ENCODE assay signal across 26 mouse cellular contexts in genomic region chr4:64500635-64501395, GRCm38 (mm10).
DNase-seq lines count a peak whose midpoint lies in the region; ATAC-seq and TF ChIP-seq lines count a peak whose summit lies in the region.
"Had no signal": no experiment of that assay in that cellular context is flagged by ENCODE, and none has a peak within 500 bp of the region (broad histone marks: within the 10 kb centered on the region; RNA-seq: fewer than 3 reads in every experiment).

No protein-coding gene starts in this region.

- DNase-seq in forebrain, postnatal 0 days: peak; percentile 1
- peak; percentile 65 for DNase-seq in lung, postnatal 0 days (ENCODE audit: low spot score)
- no peak for DNase-seq in right cerebral cortex, adult 2 months (ENCODE audit: low spot score in 2 of 2)
- DNase-seq in hindbrain, embryonic 14.5 days (ENCODE audit: low spot score): no peak
- DNase-seq: adrenal gland, postnatal 14 days; cerebellum, postnatal 10 days; gastrocnemius, postnatal 14 days; heart, adult 18-20 months; heart, postnatal 10 days; kidney, postnatal 25 days; thymus, adult 2 months had no signal

- no peak overlapping the region for H3K9ac ChIP-seq in forebrain, postnatal 0 days
- H3K9ac ChIP-seq in forebrain, embryonic 13.5 days: no peak overlapping the region
- H3K9ac ChIP-seq in neural tube, embryonic 14.5 days (replicated peaks; ENCODE audit: low read depth, low read length): no peak overlapping the region
- no peak overlapping the region for H3K9ac ChIP-seq in neural tube, embryonic 15.5 days (replicated peaks)
- H3K9ac ChIP-seq in lung, postnatal 0 days (replicated peaks; ENCODE audit: low read depth): no peak overlapping the region
- no peak overlapping the region for H3K9ac ChIP-seq in hindbrain, embryonic 14.5 days
- H3K9ac ChIP-seq: heart, embryonic 12.5 days; liver, embryonic 12.5 days; midbrain, embryonic 15.5 days; neural tube, embryonic 13.5 days had no signal

- 71% methylated on average over 5 of the region's 5 CpGs for WGBS in forebrain, postnatal 0 days
- WGBS in forebrain, embryonic 13.5 days: 82% methylated on average over 5 of the region's 5 CpGs
- 65% methylated on average over 5 of the region's 5 CpGs for WGBS in neural tube, embryonic 14.5 days
- 63% methylated on average over 5 of the region's 5 CpGs for WGBS in neural tube, embryonic 15.5 days
- WGBS in lung, postnatal 0 days: 61% methylated on average over 5 of the region's 5 CpGs
- 80% methylated on average over 5 of the region's 5 CpGs for WGBS in hindbrain, embryonic 14.5 days

- H3K9me3 ChIP-seq in forebrain, postnatal 0 days (ENCODE audit: low read length): no peaks in the 10 kb centered on the region
- no peaks in the 10 kb centered on the region for H3K9me3 ChIP-seq in forebrain, embryonic 13.5 days (replicated peaks)
- no peaks in the 10 kb centered on the region for H3K9me3 ChIP-seq in neural tube, embryonic 14.5 days (ENCODE audit: control insufficient read depth, low read length)
- H3K9me3 ChIP-seq in neural tube, embryonic 15.5 days (replicated peaks): no peaks in the 10 kb centered on the region
- no peaks in the 10 kb centered on the region for H3K9me3 ChIP-seq in lung, postnatal 0 days (ENCODE audit: low read length)
- no peaks in the 10 kb centered on the region for H3K9me3 ChIP-seq in hindbrain, embryonic 14.5 days (ENCODE audit: control insufficient read depth, low read length)
- H3K9me3 ChIP-seq: heart, embryonic 12.5 days; hindbrain, embryonic 10.5 days; liver, embryonic 12.5 days; midbrain, embryonic 15.5 days; neural tube, embryonic 13.5 days had no signal

- H3K4me2 ChIP-seq in forebrain, postnatal 0 days (ENCODE audit: low read depth): no peak overlapping the region
- no peak overlapping the region for H3K4me2 ChIP-seq in forebrain, embryonic 13.5 days
- no peak overlapping the region for H3K4me2 ChIP-seq in neural tube, embryonic 14.5 days (ENCODE audit: low read depth, low read length)
- no peak overlapping the region for H3K4me2 ChIP-seq in neural tube, embryonic 15.5 days
- no peak overlapping the region for H3K4me2 ChIP-seq in lung, postnatal 0 days (replicated peaks; ENCODE audit: low read depth, low read length)
- no peak overlapping the region for H3K4me2 ChIP-seq in hindbrain, embryonic 14.5 days (replicated peaks)
- H3K4me2 ChIP-seq: heart, embryonic 12.5 days; liver, embryonic 12.5 days; midbrain, embryonic 15.5 days; neural tube, embryonic 13.5 days had no signal

- no peak overlapping the region for H3K4me3 ChIP-seq in forebrain, postnatal 0 days (ENCODE audit: low read depth, low read length)
- no peak overlapping the region for H3K4me3 ChIP-seq in forebrain, embryonic 13.5 days
- no peak overlapping the region for H3K4me3 ChIP-seq in neural tube, embryonic 14.5 days (ENCODE audit: low read depth, low read length)
- no peak overlapping the region for H3K4me3 ChIP-seq in neural tube, embryonic 15.5 days (replicated peaks)
- no peak overlapping the region for H3K4me3 ChIP-seq in lung, postnatal 0 days (ENCODE audit: low read depth, low read length)
- H3K4me3 ChIP-seq in hindbrain, embryonic 14.5 days (replicated peaks; ENCODE audit: low read length): no peak overlapping the region
- H3K4me3 ChIP-seq: erythroblast, embryonic 14.5 days; heart, embryonic 12.5 days; hindbrain, embryonic 10.5 days; liver, embryonic 12.5 days; midbrain, embryonic 15.5 days; myocyte; neural tube, embryonic 13.5 days had no signal

- no peak overlapping the region for H3K27ac ChIP-seq in forebrain, postnatal 0 days (ENCODE audit: low read depth, low read length)
- H3K27ac ChIP-seq in forebrain, embryonic 13.5 days: no peak overlapping the region
- H3K27ac ChIP-seq in neural tube, embryonic 14.5 days (ENCODE audit: low read depth, low read length): no peak overlapping the region
- no peak overlapping the region for H3K27ac ChIP-seq in neural tube, embryonic 15.5 days (replicated peaks)
- H3K27ac ChIP-seq in lung, postnatal 0 days (ENCODE audit: low read length): no peak overlapping the region
- H3K27ac ChIP-seq in hindbrain, embryonic 14.5 days: no peak overlapping the region
- H3K27ac ChIP-seq: hindbrain, embryonic 10.5 days; hindbrain, postnatal 0 days; liver, embryonic 12.5 days; midbrain, embryonic 15.5 days; neural tube, embryonic 13.5 days; stomach, postnatal 0 days had no signal

- ATAC-seq in forebrain, postnatal 0 days: no peak
- no peak for ATAC-seq in forebrain, embryonic 13.5 days
- ATAC-seq in neural tube, embryonic 14.5 days (ENCODE audit: low read depth): peak; percentile 41; the same call in 1 of the 2 replicates
- no peak for ATAC-seq in neural tube, embryonic 15.5 days (ENCODE audit: low FRiP score)
- peak; percentile 59 for ATAC-seq in lung, postnatal 0 days
- no peak for ATAC-seq in hindbrain, embryonic 14.5 days (ENCODE audit: low FRiP score)
- no peak for ATAC-seq in monocyte, adult 5-6 weeks (replicated peaks; ENCODE audit: insufficient number of reproducible peaks, low FRiP score, low TSS enrichment, poor library complexity, severe bottlenecking)
- ATAC-seq: forebrain, embryonic 14.5 days; hindbrain, postnatal 0 days; intestine, embryonic 16.5 days; liver, embryonic 12.5 days; midbrain, embryonic 15.5 days had no signal

- no peaks in the 10 kb centered on the region for H3K36me3 ChIP-seq in forebrain, postnatal 0 days (ENCODE audit: insufficient read depth)
- no peaks in the 10 kb centered on the region for H3K36me3 ChIP-seq in forebrain, embryonic 13.5 days (ENCODE audit: poor library complexity, severe bottlenecking)
- H3K36me3 ChIP-seq in neural tube, embryonic 14.5 days (ENCODE audit: control insufficient read depth, insufficient read depth, low read length): no peaks in the 10 kb centered on the region
- H3K36me3 ChIP-seq in neural tube, embryonic 15.5 days: no peaks in the 10 kb centered on the region
- no peaks in the 10 kb centered on the region for H3K36me3 ChIP-seq in lung, postnatal 0 days (ENCODE audit: insufficient read depth, low read length)
- no peaks in the 10 kb centered on the region for H3K36me3 ChIP-seq in hindbrain, embryonic 14.5 days (replicated peaks; ENCODE audit: control insufficient read depth, insufficient read depth)
- H3K36me3 ChIP-seq: heart, embryonic 12.5 days; hindbrain, embryonic 10.5 days; liver, embryonic 12.5 days; midbrain, embryonic 15.5 days; neural tube, embryonic 13.5 days had no signal

- TF ChIP-seq EP300 in lung, postnatal 0 days (IDR thresholded peaks at IDR 0.05): peak; percentile 65

- H3K4me1 ChIP-seq in forebrain, postnatal 0 days (ENCODE audit: insufficient read depth): no peaks in the 10 kb centered on the region
- H3K4me1 ChIP-seq in forebrain, embryonic 13.5 days: no peaks in the 10 kb centered on the region
- no peaks in the 10 kb centered on the region for H3K4me1 ChIP-seq in neural tube, embryonic 14.5 days (ENCODE audit: control insufficient read depth, insufficient read depth, low read length)
- no peaks in the 10 kb centered on the region for H3K4me1 ChIP-seq in neural tube, embryonic 15.5 days
- no peaks in the 10 kb centered on the region for H3K4me1 ChIP-seq in lung, postnatal 0 days (ENCODE audit: insufficient read depth, low read depth, low read length)
- no peaks in the 10 kb centered on the region for H3K4me1 ChIP-seq in hindbrain, embryonic 14.5 days (replicated peaks; ENCODE audit: control insufficient read depth, insufficient read depth, low read length)
- H3K4me1 ChIP-seq: heart, embryonic 12.5 days; hindbrain, embryonic 10.5 days; liver, embryonic 12.5 days; midbrain, embryonic 15.5 days; neural tube, embryonic 13.5 days had no signal

- TF ChIP-seq CTCF in forebrain, postnatal 0 days (IDR thresholded peaks at IDR 0.05; ENCODE audit: low read depth): no peak
- TF ChIP-seq CTCF in lung, postnatal 0 days (IDR thresholded peaks at IDR 0.05): no peak

- no peaks in the 10 kb centered on the region for H3K27me3 ChIP-seq in forebrain, postnatal 0 days (ENCODE audit: insufficient read depth, low read length)
- H3K27me3 ChIP-seq in forebrain, embryonic 13.5 days: no peaks in the 10 kb centered on the region
- H3K27me3 ChIP-seq in neural tube, embryonic 14.5 days (ENCODE audit: control insufficient read depth, insufficient read depth, low read length): no peaks in the 10 kb centered on the region
- H3K27me3 ChIP-seq in neural tube, embryonic 15.5 days (replicated peaks): no peaks in the 10 kb centered on the region
- H3K27me3 ChIP-seq in lung, postnatal 0 days (replicated peaks; ENCODE audit: insufficient read depth, low read length): no peaks in the 10 kb centered on the region
- no peaks in the 10 kb centered on the region for H3K27me3 ChIP-seq in hindbrain, embryonic 14.5 days (ENCODE audit: control insufficient read depth, insufficient read depth, low read length)
- H3K27me3 ChIP-seq: heart, embryonic 12.5 days; liver, embryonic 12.5 days; midbrain, embryonic 15.5 days; neural tube, embryonic 13.5 days had no signal

Comparison
In these comparisons a context has a peak if more than half of its experiments do, and no peak if none do; other contexts are left out.
1. ATAC-seq: peak in neural tube, embryonic 14.5 days (single experiment) and lung, postnatal 0 days (single experiment); none in forebrain, postnatal 0 days (single experiment), forebrain, embryonic 13.5 days (single experiment), neural tube, embryonic 15.5 days (single experiment), hindbrain, embryonic 14.5 days (single experiment) and monocyte, adult 5-6 weeks (single experiment).
2. DNase-seq: peak in forebrain, postnatal 0 days (single experiment) and lung, postnatal 0 days (single experiment); none in right cerebral cortex, adult 2 months (0 of 2) and hindbrain, embryonic 14.5 days (single experiment).